Mouse (Mus musculus) hindbrain, embryonic 13.5 days (tissue): ENCODE measurements around the gene Ralgapa2. TPM values are rescaled to one million over a fixed set of nuclear protein-coding genes. Genes with fewer than 3 reads are reported as not detected.
A peak's percentile ranks its signal among the peaks of the same experiment; 100 is the strongest.

Experiments
- ATAC-seq: fragments of 200-750 bp; cut with Nextera tagmentation; 2 replicates; pipeline ENCODE4 v1.8.0; 2017; ENCODE audit warnings: moderate TSS enrichment; ENCODE audit not compliant: low FRiP score
- H3K27ac ChIP-seq: fragments of 300-500 bp; sonication (generic); 2 replicates; pipeline ENCODE4 v1.5.1; 2015; ENCODE audit warnings: inconsistent platforms, mild to moderate bottlenecking, moderate library complexity
- H3K27me3 ChIP-seq: fragments of 300-500 bp; sonication (generic); 2 replicates; pipeline ENCODE4 v1.6.1; 2015; ENCODE audit warnings: mild to moderate bottlenecking, inconsistent platforms
- H3K36me3 ChIP-seq: fragments of 300-500 bp; sonication (generic); 2 replicates; pipeline ENCODE4 v1.6.1; 2015; ENCODE audit warnings: mild to moderate bottlenecking, inconsistent platforms
- H3K4me1 ChIP-seq: fragments of 300-500 bp; sonication (generic); replicated peaks from 2 replicates; pipeline ENCODE4 v1.6.1; 2015; ENCODE audit warnings: inconsistent platforms
- H3K4me2 ChIP-seq: fragments of 300-500 bp; sonication (generic); 2 replicates; pipeline ENCODE4 v1.6.1; 2015; ENCODE audit warnings: inconsistent platforms, mild to moderate bottlenecking, moderate library complexity
- H3K4me3 ChIP-seq: fragments of 300-500 bp; sonication (generic); 2 replicates; pipeline ENCODE4 v1.5.1; 2015; ENCODE audit warnings: mild to moderate bottlenecking, inconsistent platforms
- H3K9ac ChIP-seq: fragments of 300-500 bp; sonication (generic); 2 replicates; pipeline ENCODE4 v1.6.1; 2015; ENCODE audit warnings: mild to moderate bottlenecking, inconsistent platforms
- H3K9me3 ChIP-seq: fragments of 300-500 bp; sonication (generic); 2 replicates; pipeline ENCODE4 v1.6.1; 2016; ENCODE audit warnings: inconsistent platforms
- WGBS: fragments of 180-500 bp; shearing (Covaris S2); methylation state at CpG from one replicate; pipeline ENCODE4 v1.1.7; 2015; 5-methylcytosine and 5-hydroxymethylcytosine counted together
- polyA plus RNA-seq: library from polyadenylated mRNA; unstranded; fragments of >200 nt; fragmentation: Nextera tagmentation; extraction: Ambion mirVana; gene quantifications from 2 replicates; pipeline ENCODE4 v1.2.1, GENCODE M21; 2015

Gene Ralgapa2
- polyA plus RNA-seq, 1 experiment from 2014 or later: 13.2 TPM

DNA sequence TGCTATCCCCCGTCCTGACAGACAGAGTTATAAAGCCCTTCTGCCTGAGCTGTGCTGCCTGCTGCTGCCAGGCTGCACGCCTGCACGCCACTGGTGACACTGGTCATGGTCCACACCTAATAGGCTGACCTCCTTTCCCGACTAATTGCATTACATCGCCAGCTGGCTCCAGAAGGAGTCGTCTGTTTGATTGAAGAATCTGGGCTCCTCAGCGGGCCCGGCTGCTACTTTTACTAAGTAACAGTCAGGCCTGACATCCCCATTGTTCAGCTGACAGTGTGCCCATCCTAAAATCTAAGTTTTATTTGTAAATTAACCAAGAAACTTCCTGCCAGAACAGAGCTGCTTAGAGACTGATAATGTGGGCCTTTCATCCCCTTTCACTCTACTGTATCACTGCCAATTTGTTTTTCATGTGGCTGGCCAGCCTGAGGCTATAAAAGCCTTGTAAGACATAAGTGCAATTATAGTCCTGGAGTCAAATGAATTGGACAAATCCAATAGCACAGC lies 181.3 kb downstream of the Ralgapa2 start:
- Histone ChIP-seq H3K4me2 (no peak overlapping the region), H3K27me3 (peaks cover 12% of the 10 kb centered on the region; the same call in 1 of the 2 replicates), H3K4me3 (no peak overlapping the region), H3K4me1 (peaks cover 36% of the 10 kb centered on the region), H3K36me3 (no peaks in the 10 kb centered on the region), H3K27ac (peak overlapping the region; percentile 60), H3K9me3 (no peaks in the 10 kb centered on the region), H3K9ac (no peak overlapping the region)
- peak; percentile 88 for ATAC-seq
- WGBS: 7% methylated on average over 8 of the region's 8 CpGs

DNA sequence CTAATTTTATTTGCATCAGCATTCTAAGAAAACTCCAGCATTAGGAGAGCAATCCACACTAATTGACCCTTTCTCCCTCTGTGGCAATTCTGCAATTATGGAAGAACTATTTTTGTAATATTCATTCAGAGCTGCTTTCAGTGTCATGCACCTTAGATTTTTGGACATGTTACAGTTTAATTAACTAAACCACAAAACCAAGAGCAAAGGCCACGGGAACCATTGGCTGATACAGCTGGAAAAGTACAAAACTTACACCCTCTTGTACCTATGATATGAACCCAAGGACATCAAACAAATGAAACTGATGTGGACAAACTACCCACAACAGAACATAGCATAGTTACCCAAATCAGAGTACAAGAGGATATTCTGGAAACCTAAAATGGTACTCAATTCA lies 182.0 kb downstream of the Ralgapa2 start:
- Histone ChIP-seq H3K9me3 (no peaks in the 10 kb centered on the region), H3K4me2 (no peak overlapping the region), H3K27me3 (peaks cover 12% of the 10 kb centered on the region; the same call in 1 of the 2 replicates), H3K27ac (peak overlapping the region; percentile 60), H3K9ac (no peak overlapping the region), H3K4me3 (no peak overlapping the region), H3K36me3 (no peaks in the 10 kb centered on the region), H3K4me1 (peaks cover 39% of the 10 kb centered on the region)
- 95% methylated on average over 1 of the region's 1 CpGs for WGBS
- no peak for ATAC-seq

DNA sequence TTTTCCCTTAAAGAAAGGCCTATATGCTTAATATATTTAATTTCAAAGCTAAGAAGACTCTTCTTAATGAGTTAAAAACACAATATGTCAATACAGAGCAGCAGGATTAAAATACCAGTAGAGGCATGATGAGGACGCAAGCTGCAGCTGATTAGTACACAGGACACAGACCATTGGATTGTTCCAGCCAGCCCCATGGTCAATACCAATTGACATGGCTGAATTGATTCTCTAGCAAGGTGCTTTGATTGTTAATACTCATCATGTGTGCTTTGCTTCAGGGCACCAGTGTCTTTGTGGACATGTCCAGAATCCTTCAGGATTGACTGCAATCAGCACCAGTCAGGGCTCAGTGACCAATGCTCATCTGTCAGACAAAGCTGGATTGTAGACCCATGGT lies 185.5 kb downstream of the Ralgapa2 start:
- no peak for ATAC-seq
- H3K9me3 ChIP-seq: no peaks in the 10 kb centered on the region
- peaks cover 42% of the 10 kb centered on the region for H3K4me1 ChIP-seq
- no peak overlapping the region for H3K4me3 ChIP-seq
- no peak overlapping the region for H3K9ac ChIP-seq
- H3K4me2 ChIP-seq: no peak overlapping the region
- 56% methylated on average over 1 of the region's 1 CpGs for WGBS
- no peaks in the 10 kb centered on the region for H3K36me3 ChIP-seq
- H3K27me3 ChIP-seq: peaks cover 6% of the 10 kb centered on the region; the same call in 1 of the 2 replicates
- H3K27ac ChIP-seq: no peak overlapping the region

DNA sequence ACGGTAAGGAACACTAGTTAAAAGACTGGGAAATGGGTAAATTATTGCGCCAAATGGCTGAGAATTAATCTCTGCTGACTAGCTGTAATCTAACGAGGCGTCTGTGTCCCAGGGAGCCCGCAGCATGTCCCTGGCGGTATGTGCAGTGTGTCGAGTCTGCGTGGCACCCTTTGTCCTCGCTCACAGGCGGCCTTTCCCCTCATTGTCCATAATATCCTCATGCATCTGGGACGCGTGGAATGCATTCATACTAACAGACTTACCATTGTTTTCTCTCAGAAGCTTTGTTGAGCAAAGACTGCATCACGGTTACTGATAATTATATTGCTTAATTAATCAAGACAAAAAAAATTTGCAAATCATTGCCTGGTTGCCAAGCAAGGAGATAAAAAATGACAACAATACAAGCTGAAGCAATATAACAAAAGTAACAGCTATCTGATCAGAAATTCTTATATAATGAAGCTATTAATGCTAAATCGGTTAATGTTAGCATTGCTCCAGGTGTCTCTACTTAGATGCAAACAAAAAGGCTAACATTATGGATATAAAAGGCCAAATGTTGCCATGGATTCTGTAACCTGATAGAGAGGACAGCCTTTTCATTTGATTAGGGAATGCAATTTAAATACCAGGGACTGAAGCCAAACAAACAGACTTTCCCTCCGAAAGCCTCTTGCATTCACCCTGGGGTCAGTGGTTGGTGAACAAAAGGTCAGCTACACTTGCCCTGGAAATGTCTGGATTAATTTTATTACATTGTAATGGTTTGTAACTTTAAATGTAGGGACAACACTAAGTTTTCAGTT lies 187.0 kb downstream of the Ralgapa2 start:
- peak; percentile 86 for ATAC-seq
- peaks cover 29% of the 10 kb centered on the region for H3K4me1 ChIP-seq
- no peak overlapping the region for H3K4me3 ChIP-seq
- H3K9me3 ChIP-seq: no peaks in the 10 kb centered on the region
- peak overlapping the region; percentile 65 for H3K9ac ChIP-seq
- 16% methylated on average over 15 of the region's 15 CpGs for WGBS
- H3K27me3 ChIP-seq: peaks cover 6% of the 10 kb centered on the region; the same call in 1 of the 2 replicates
- H3K27ac ChIP-seq: peak overlapping the region; percentile 87
- H3K4me2 ChIP-seq: peak overlapping the region; percentile 35
- no peaks in the 10 kb centered on the region for H3K36me3 ChIP-seq

DNA sequence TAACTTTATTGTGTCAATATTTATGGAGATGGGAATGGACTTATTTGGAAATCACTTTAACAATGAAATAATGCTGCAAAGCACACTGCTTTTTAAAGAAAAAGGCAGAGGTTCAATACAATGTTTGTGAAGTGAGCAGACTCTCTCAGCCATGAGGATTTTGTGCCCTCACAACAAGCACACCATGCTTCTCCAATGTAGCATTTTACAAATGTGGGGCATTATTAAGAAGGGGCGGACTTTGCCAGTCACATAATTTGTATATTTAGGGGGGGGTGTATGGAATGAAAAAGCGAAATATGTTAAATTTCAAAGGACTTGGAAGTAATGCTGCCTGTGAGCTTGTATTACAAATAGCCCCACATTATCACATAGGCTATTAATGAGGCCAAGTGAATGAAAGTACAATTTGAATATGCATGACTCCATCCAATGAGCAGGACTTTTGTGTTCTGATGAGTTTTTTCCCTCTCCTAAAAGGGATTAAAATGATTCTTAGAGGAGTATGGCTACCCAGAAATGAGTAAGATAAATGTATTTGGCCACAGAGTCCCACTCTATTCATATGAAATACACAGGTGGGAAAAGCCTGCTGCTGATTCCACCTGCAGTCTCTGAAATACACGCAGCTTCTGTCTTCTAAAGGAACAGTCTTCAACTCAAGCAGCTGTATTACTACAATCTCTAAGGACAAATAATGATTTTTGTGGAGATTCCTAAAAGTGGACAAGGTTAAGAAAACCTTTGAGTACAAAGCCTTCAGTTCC lies 187.8 kb downstream of the Ralgapa2 start:
- no peaks in the 10 kb centered on the region for H3K9me3 ChIP-seq
- H3K4me2 ChIP-seq: peak overlapping the region; percentile 35
- no peak overlapping the region for H3K4me3 ChIP-seq
- 49% methylated on average over 3 of the region's 3 CpGs for WGBS
- peak overlapping the region; percentile 87 for H3K27ac ChIP-seq
- H3K36me3 ChIP-seq: no peaks in the 10 kb centered on the region
- 0 out of 2 replicates have a peak, but pooled peaks have one; percentile 29 for ATAC-seq
- peaks cover 6% of the 10 kb centered on the region; the same call in 1 of the 2 replicates for H3K27me3 ChIP-seq
- H3K9ac ChIP-seq: peak overlapping the region; percentile 65
- peaks cover 23% of the 10 kb centered on the region for H3K4me1 ChIP-seq

DNA sequence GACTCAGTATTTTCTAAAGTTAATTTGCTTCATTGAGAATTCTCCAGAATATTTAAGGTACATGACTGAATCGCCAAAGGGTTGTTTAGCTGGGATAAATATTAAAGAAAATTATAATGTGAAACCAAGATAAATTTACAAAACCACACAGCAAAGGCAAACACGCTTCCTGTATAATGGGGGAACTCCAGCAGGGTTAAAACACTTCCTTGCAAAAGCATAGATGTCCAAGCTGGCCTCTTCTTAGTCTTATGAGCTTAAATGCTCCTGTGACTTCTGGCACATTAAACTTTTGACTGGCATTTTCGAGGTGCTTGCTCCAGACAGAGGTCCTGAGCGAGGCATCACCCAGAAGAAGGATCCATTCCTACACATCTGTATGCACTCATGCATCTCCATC lies 188.6 kb downstream of the Ralgapa2 start:
- no peak for ATAC-seq
- Histone ChIP-seq H3K9ac (no peak overlapping the region), H3K27ac (no peak overlapping the region), H3K27me3 (peaks cover 6% of the 10 kb centered on the region; the same call in 1 of the 2 replicates), H3K4me3 (no peak overlapping the region), H3K4me1 (peaks cover 23% of the 10 kb centered on the region), H3K9me3 (no peaks in the 10 kb centered on the region), H3K4me2 (no peak overlapping the region), H3K36me3 (no peaks in the 10 kb centered on the region)
- WGBS: 75% methylated on average over 4 of the region's 4 CpGs

DNA sequence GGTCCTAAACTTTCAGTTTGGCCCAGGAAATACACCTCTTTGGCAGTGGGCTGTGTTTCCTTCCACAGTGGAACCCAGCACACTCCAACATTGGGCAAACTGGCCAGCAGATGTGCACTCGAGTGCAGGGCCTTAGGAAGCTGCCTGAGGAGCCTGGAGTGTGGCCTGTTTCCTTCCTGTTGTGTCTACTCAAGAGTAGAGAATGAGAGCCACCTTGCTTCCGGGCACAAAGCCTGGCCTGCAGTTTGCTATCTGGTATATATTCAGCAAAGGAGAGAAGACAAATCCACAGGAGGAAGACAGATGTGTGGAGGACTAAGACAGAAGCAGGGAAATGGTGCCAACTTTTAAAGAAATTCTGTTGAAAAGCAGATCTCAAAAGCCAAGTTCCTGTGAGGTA lies 189.4 kb downstream of the Ralgapa2 start:
- Histone ChIP-seq H3K4me2 (no peak overlapping the region), H3K9ac (no peak overlapping the region), H3K4me1 (peaks cover 23% of the 10 kb centered on the region), H3K4me3 (no peak overlapping the region), H3K36me3 (no peaks in the 10 kb centered on the region), H3K27ac (no peak overlapping the region), H3K9me3 (no peaks in the 10 kb centered on the region), H3K27me3 (peaks cover 6% of the 10 kb centered on the region; the same call in 1 of the 2 replicates)
- 73% methylated on average over 2 of the region's 2 CpGs for WGBS
- no peak for ATAC-seq

DNA sequence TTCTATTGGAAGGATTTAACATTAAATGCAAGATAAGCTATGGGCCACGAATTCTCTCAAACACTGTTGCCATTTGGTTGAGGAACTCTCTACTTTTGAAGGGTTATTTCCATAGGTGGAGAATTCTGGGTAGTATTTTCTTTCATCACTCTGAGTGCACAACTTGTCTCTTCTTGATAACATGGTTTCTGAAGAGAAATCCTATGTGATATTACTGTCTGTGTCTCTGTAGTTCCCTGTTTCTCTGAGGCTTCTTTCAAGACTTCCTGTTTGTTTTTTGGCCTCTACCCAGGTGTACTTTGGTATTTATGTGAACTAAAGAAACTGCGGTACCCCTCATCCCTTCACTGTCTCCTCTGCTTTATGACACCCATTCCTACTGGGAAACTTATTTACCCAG lies 190.1 kb downstream of the Ralgapa2 start:
- ATAC-seq: no peak
- no peaks in the 10 kb centered on the region for H3K36me3 ChIP-seq
- WGBS: 93% methylated on average over 2 of the region's 2 CpGs
- no peaks in the 10 kb centered on the region for H3K9me3 ChIP-seq
- H3K27ac ChIP-seq: no peak overlapping the region
- H3K4me3 ChIP-seq: no peak overlapping the region
- no peak overlapping the region for H3K4me2 ChIP-seq
- H3K4me1 ChIP-seq: peaks cover 23% of the 10 kb centered on the region
- H3K9ac ChIP-seq: no peak overlapping the region
- peaks cover 6% of the 10 kb centered on the region; the same call in 1 of the 2 replicates for H3K27me3 ChIP-seq

DNA sequence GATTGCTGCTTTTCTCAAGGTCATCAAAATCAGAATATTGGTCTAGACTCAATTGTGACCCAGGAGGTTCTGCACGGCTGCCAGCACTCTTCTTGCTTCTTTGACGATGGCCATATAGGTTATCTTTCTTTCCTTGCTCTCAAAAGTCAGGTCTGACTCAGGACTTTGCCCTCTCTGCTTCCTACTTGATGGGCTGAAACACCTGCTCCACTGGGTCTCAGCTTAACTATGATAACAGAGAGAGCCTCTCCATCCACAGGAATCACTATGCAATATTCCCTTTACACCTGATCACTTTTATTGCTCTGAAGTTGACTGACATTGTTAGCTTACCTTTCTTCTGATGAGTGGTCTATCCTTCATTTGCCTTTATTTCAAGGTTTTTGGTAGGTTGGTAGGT lies 191.5 kb downstream of the Ralgapa2 start:
- no peak overlapping the region for H3K4me2 ChIP-seq
- ATAC-seq: no peak
- H3K4me1 ChIP-seq: peaks cover 18% of the 10 kb centered on the region
- no peak overlapping the region for H3K27ac ChIP-seq
- H3K9me3 ChIP-seq: no peaks in the 10 kb centered on the region
- peaks cover 3% of the 10 kb centered on the region; the same call in 1 of the 2 replicates for H3K27me3 ChIP-seq
- no peak overlapping the region for H3K4me3 ChIP-seq
- 92% methylated on average over 2 of the region's 2 CpGs for WGBS
- no peaks in the 10 kb centered on the region for H3K36me3 ChIP-seq
- H3K9ac ChIP-seq: no peak overlapping the region

DNA sequence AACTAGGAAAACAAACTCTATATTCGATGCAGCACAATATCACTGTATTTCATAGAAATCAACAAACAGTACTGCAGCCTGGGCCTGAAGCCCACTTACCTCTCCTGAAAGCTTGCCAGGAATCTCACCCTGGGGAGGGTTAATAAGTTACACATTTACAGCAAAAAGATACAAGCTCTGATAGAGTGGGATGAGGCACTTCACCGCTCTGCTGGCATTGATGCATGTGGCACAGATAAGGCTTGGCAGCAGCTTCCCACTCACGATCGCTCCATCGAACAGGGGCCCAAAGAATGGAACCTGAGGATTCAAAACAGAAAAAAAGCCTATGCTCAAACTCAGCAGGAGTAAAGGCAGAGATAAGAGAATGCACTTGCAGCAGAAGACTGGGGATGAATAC lies 197.4 kb downstream of the Ralgapa2 start:
- Histone ChIP-seq H3K36me3 (no peaks in the 10 kb centered on the region), H3K4me3 (no peak overlapping the region), H3K4me1 (peaks cover 18% of the 10 kb centered on the region), H3K4me2 (no peak overlapping the region), H3K9me3 (no peaks in the 10 kb centered on the region), H3K27ac (no peak overlapping the region), H3K27me3 (no peaks in the 10 kb centered on the region), H3K9ac (no peak overlapping the region)
- no peak for ATAC-seq
- 53% methylated on average over 5 of the region's 5 CpGs for WGBS

DNA sequence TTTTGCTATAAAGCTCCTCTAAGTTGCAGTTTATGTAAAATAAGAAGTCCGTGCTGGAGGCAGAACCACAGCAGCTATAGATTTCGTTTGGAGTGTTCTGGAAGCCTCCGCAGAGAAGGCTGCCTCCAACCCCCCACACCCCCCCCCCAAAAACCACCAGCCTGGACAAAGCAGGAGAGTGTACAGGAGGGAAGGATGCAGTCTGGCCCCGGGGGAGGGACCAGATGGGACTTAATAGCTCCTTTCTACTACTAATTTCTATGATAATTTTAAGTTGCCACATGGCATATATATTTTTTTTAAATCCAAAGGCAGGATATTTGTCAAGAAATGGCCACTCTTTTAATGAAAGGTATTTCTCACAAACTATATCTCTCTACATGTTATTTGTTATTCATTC lies 198.3 kb downstream of the Ralgapa2 start:
- no peak overlapping the region for H3K9ac ChIP-seq
- no peaks in the 10 kb centered on the region for H3K9me3 ChIP-seq
- WGBS: 59% methylated on average over 4 of the region's 4 CpGs
- H3K4me1 ChIP-seq: peaks cover 23% of the 10 kb centered on the region
- no peaks in the 10 kb centered on the region for H3K36me3 ChIP-seq
- H3K4me3 ChIP-seq: no peak overlapping the region
- no peak overlapping the region for H3K27ac ChIP-seq
- H3K27me3 ChIP-seq: no peaks in the 10 kb centered on the region
- no peak overlapping the region for H3K4me2 ChIP-seq
- no peak for ATAC-seq

DNA sequence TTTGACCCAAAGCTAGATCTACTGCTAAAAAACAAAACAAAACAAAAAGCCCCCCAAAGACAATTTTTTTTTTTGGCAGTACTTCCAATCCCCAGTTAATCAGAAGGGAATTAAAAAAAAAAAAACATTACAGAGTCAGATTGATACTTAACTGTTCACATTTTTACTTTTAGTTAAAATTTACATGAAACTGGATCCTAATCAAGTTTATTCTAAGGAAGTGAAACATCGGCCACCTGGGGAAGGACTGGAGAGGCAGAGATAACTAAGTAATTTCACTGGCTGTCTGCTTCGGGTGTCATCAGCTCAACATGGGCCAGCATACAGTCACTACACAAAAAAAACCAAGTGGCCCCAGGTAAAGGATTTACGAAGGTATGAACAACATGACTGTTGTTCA lies 201.4 kb downstream of the Ralgapa2 start:
- ATAC-seq: no peak
- Histone ChIP-seq H3K27ac (no peak overlapping the region), H3K4me3 (no peak overlapping the region), H3K36me3 (no peaks in the 10 kb centered on the region), H3K4me2 (no peak overlapping the region), H3K4me1 (peaks cover 23% of the 10 kb centered on the region), H3K9me3 (no peaks in the 10 kb centered on the region), H3K27me3 (no peaks in the 10 kb centered on the region), H3K9ac (no peak overlapping the region)
- WGBS: 90% methylated on average over 3 of the region's 3 CpGs
